Mouse (Mus musculus) left cerebral cortex, postnatal 36 days (tissue): Measurements from ENCODE around the gene Slc35e3. TPM values are rescaled to one million over a fixed set of nuclear protein-coding genes. Genes with fewer than 3 reads are reported as not detected.
"Not testable (repeated sequence)": the region's sequence is repeated elsewhere in the genome, so short reads cannot be mapped to it uniquely, and the experiment has no call there.

Experiments
- DNase-seq, 2 experiments: peaks; one replicate each; pipeline ENCODE4 v3.0.0; 2021 to 2022; ENCODE audit warnings: low spot score in 2 of 2, mixed read lengths in 1 of 2
- intact Hi-C: fragments of 180-260 bp; cut with DNase I; formaldehyde crosslinking; loops from one replicate; pipeline ENCODE4 v1.15.1; 2025
- total RNA-seq, 2 experiments: library from RNA; stranded (reverse); gene quantifications; 2 replicates each; pipeline ENCODE4 v1.2.3; 2021

The Slc35e3 gene
- total RNA-seq, 2 experiments from 2014 or later, result 30.2 to 30.9 TPM

DNA sequence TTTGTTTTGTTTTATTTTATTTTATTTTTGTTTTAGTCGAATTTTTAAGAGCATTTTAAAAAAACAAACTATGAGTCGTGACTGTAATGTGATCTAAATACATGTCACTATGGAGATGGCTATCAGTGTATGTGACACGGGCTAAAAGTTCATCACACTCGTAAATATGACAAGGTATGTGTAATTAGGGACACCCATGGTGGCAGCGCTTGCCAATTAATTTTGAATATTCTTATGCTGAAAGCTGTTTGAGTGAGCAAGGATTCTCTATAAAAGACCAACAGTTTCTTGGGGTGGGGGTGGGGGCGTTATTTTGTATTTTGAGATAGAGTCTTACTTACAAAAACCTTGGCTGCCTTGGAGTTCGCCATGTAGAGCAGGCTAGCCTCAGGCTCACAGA, 20.5 kb downstream of the Slc35e3 start:
- intact Hi-C loops, result no loop called here
- DNase-seq, result no peak

DNA sequence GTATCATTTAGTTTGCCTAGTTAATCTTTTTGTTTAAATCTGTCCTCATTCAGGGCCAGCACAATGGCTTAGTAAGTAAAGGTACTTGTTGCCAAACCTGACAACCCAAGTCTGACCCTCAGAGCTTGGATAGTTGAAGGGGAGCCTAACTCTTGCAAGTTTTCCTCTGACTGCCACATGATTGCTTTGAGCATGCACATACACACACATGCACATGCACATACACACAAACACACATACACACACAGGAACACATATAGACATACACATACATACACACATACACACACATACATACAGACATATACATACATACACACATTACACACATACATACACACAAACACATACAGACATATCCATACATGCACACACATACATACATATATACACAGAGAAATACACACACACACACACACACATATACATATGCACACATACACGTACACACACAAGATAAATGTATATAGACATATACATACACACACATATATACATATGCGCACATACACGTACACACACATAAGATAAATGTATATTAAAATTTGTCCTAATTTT, 21.3 kb downstream of the Slc35e3 start:
- intact Hi-C loops, result no loop called here
- DNase-seq, result no peak

DNA sequence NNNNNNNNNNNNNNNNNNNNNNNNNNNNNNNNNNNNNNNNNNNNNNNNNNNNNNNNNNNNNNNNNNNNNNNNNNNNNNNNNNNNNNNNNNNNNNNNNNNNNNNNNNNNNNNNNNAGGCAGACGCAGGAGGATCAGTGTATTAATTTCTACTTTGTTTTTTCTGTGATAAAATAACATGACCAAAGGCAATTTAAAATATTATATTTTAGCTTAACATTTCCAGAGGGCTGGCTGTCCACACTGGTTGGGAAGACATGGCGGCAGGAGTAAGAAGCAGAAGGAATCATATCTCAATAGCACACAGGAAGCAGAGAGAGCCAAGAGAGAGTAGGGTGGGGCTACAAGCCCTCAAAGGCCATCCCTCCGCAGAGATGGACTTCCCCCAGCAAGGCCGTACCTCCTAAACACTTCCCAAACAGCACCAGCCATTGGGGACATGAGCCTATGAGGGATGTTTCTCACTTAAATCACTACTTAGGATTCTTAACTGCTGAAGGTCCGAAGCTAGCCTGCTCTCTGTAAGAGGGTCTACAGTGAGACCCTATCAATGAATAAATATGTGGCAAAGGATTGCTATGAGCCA, 21.9 kb downstream of the Slc35e3 start:
- DNase-seq, result no peak
- intact Hi-C loops, result no loop called here

DNA sequence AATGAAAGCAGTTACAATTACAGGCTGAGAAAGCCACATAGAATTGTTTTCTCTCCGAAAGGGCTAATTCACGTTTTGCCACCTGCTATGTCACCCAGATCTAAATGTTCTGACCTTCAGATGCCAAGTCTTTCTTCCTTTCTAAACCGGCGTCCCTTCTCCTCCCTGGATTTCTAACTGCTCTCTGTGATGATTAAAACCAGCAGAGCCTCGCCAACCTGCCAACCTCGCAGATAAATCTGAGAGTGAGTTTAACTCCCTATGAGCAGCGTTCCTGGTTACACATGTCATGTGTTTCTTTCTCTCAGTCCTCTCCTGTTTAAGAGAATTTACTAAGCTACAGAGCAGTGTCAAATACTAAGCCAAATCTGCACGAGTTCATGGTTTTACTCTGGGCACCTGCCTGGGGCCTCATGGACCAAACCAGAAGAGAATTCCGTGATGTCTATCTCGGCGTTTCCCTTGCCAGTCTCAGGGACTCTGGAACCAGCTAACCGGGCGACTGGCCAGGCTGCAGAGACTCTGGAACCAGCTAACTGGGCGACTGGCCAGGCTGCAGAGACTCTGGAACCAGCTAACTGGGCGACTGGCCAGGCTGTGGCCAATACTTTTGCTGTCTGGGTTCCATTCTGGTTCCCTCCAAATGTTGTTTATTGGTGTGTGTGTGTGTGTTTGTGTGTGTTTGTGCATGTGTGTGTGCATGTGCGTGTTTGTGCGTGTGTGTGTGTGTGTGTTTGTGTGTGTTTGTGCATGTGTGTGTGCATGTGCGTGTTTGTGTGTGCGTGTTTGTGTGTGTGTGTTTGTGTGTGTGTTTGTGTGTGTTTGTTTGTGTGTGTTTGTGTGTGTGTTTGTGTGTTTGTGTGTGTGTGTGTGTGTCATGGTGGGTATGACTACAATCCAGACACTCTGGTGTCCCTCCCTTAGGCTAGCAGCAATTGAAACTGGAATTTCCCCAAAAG, 27.7 kb downstream of the Slc35e3 start:
- intact Hi-C loops, result no loop called here
- peak; percentile 22 to 33 for DNase-seq

DNA sequence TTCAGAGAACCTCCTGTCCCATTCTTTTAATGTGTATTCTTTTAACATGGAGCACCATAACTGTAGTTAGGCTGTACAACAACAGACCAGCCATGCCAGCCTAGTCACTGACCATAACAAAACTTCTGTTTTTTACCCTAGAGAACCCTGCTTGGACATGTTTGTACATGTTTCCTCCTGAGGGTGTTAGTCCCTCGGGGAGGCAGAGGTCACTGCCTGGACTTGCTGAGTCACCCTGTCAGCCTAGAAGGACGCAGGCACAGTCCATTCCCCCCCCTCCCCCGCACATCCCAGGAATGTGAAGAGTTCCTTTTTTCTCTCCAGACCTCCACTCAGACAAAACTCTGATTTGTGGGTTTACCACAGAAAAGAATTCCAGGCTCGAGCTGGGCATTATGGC, 28.6 kb downstream of the Slc35e3 start:
- intact Hi-C loops, result no loop called here
- DNase-seq, result no peak

DNA sequence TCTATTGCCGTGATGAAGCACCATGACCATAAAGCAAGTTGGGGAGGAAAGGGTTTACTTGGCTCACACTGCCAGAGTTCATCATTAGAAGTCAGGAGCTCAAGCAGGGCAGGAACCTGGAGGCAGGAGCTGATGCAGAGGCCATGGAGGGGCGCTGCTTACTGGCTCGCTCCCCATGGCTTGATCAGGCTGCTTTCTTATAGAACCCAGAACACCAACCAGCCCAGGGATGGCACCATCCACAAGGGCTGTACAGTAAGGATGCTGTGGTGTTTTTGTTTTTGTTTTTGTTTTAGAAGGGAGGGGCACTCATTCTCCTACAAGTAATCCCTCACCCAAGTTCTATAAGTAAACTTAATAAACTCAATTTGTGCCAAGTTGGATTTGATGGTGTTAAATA, 29.5 kb downstream of the Slc35e3 start:
- intact Hi-C loops, result no loop called here
- DNase-seq, result no peak

DNA sequence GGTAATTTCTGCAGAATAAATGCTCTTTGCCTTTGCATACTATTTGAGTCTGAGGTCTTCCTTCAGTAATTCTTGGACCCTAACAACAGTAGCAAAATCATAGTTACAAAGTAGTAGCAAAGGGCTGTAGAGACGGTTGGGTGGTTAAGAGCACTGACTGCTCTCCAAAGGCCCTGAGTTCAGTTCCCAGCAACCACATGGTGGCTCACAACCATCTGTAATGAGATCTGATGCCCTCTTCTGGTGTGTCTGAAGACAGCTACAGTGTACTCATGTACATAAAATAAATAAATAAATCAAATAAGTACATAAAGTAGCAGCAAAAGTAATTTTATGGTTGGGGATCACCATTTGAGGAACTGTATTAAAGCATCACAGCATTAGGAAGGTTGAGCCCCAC, 30.5 kb downstream of the Slc35e3 start:
- intact Hi-C loops, DNase-seq: not testable (repeated sequence)

DNA sequence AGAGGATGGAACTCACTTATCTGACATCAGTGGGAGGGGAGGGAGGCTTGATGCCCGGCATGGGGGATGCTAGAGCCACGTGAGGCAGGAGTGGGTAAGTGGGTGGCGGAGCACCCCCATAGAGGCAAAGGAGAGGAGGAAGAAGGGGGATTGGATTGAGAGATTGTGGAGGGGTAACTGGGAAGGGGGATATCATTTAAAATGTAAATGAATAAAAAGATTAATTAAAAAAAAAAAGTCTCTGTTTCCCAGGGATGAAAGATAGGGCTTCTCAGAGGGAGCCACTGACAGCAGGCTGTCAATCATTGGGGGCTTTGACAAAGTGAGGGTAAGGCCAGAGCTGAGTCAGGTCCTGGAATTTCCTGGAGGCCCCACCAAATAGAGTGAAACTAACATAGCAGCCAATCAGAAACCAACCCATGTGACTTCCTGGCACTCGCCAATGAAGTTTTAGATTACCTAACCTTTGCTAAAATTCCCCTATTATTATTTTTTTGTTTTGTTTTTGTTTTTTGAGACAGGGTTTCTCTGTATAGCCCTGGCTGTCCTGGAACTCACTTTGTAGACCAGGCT, 31.2 kb downstream of the Slc35e3 start:
- no peak for DNase-seq

DNA sequence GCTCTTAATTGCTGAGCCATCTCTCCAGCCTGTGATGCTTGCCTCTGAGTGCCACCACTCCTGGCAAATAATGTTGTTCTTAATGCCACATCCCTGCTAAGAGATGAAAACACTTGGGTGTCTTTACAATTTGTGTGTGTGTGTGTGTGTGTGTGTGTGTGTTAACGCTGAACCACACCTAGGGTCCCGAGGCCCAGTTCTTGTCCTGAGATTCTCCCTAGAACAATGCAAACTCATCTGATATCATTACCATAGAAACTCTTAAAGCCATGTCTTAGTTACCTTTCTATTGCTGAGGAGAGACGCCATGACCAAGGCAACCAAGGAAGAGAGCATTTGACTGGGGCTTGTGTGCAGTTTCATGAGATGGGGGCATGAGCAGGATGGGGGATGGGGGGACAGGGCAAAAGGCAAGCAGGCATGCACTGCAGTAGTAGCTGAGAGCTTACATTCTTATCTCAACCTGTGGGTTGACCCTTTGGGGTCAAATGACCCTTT, 32.1 kb downstream of the Slc35e3 start:
- intact Hi-C loops, result no loop called here
- no peak for DNase-seq

More for the DNA sequence above, 31.2 kb downstream of the Slc35e3 start:
- intact Hi-C loops, result no loop called here

DNA sequence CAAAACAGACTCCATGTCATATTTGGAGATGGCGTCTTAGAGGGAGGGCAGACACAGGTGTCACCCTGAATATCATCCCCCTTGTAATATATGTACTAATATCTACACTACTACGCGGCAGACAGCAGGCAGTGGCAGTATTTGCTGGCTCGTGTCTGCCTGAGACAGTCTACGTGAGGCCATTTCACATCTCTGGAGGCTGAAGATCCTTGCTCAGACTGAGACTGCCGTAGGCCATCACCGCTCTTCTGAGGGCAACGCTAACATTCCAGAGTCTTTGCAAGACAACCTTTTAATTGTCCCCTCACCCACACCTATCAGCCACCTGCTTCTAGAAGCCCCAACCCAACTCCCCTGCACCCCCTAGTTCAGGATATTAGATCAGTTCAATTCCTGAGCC, 32.7 kb downstream of the Slc35e3 start:
- intact Hi-C loops, result no loop called here
- no peak for DNase-seq

DNA sequence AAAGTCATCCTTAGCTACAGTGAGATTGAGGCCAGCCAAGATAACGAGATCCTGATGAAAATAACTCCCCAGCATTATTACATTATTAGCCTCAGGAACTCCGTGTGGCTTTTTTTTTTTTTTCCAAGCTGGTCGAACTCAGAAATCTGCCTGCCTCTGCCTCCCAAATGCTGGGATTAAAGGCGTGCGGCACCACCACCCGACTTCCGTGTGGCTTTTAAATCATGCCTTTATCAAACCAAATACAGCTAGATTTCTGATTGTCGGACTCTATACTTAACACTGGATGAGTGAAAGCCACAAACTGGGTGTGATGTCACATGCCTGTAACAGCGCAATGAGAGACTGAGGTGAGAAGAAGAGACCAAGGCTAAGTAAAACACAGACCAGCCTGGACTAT, 33.3 kb downstream of the Slc35e3 start:
- no peak for DNase-seq
- intact Hi-C loops, result no loop called here

DNA sequence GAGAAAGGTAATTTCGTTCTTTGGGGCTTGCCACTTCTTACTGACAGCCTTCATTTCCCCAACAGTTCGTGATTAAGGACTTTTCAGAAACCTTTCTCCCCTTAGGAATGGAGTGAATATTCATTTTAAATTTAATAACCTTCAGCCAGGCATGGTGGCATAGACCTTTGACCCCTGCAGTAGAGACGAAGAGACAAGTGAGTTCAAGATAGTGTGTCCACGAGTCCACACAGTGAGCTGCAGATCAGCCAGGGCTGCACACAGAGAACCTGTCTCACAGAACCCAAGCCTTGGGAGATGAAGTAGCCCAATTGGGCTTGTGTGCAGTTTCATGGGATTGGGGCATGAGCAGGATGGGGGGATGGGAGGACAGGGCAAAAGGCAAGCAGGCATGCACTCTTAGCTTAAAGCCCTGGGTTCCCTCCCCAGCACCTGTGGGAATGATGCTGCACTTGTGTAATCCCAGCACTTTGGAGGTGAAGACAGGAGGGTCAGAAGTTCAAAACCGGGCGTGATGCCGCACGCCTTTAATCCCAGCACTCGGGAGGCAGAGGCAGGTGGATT, 33.9 kb downstream of the Slc35e3 start:
- no peak for DNase-seq
- intact Hi-C loops, result no loop called here

DNA sequence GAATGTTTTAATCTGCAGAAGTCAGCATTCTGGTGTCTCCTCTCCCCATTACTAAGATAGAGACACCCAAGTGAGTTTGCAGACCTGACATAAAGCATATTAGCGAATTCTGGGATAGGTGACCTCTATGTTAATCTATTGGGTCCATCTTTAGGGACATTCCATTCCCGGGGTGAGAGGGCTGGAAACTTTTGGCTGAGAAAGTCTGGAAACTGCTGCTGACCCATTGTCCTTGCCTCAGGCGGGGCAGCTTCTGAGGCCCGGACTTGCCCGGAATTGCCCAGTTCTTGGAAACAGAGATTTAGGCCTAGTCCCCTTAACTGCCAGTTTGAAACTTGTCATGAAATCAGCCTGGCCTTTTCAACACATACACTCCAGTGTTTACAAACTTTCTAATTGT, 34.8 kb downstream of the Slc35e3 start:
- intact Hi-C loops, result no loop called here
- no peak for DNase-seq

DNA sequence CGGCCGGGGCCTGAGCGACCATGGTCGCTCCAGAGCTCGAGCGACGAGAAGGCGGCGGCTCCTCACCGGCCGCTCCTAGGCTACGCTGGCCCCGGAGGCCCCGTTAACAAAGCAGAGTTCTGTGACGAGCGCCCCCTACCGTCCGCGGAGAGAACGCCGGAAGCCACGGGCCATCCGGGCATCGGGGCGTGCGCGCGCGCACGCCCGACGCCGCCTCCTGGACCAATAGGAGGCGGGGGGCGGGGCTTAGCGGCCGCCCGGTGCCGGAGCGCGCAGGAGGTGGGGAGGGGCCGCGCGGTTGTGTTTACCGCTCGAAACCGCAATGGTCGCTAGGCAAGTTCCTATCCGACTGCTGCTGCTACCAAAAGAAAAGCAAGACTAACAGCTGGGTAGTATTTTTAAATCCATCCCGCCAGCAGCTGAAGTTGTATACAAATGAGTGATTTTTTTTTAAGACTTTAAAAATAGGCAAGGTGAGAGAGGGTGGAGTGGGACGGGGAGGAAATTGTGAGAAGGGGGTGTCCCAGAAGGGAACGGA, 35.5 kb downstream of the Slc35e3 start, which contains the start of gene Mdm2:
Gene Mdm2, minus strand, starts transcription at position 155 of the 538 bp plus-strand sequence.
- DNase-seq, result peak; percentile 93 to 95
- intact Hi-C loops, result no loop called here

DNA sequence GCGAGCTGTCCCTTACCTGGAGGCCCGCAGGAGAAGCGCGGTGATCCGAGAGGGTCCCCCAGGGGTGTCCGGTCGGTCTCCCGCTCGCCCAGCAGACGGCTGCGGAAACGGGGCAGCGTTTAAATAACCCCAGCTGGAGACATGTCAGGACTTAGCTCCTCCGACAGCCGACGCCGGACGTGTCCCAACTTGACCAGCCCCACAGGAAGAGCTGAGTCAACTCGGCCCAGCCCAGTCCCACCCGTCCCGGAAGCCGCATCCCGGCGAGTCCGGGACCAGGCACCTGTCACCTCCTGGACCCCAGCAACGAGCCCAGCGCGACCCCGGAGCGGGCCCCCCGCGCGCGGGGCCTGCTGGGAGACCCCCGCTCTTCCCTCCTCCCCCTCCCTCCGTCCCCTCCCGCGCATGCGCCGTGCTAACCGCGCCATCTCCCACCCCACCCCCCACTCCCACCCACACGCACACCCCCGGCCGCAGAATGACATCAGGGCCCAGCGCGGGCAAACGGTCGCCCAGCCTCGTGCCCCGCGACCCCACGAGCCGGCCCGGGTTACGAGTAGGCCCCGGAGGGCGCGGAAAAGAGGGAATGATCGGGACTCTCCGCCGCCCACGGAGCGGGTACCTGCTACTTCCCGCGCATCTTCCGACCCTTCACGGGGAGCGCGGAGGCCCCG, 36.1 kb downstream of the Slc35e3 start:
- intact Hi-C loops, result no loop called here
- DNase-seq, result peak; percentile 77 to 80

DNA sequence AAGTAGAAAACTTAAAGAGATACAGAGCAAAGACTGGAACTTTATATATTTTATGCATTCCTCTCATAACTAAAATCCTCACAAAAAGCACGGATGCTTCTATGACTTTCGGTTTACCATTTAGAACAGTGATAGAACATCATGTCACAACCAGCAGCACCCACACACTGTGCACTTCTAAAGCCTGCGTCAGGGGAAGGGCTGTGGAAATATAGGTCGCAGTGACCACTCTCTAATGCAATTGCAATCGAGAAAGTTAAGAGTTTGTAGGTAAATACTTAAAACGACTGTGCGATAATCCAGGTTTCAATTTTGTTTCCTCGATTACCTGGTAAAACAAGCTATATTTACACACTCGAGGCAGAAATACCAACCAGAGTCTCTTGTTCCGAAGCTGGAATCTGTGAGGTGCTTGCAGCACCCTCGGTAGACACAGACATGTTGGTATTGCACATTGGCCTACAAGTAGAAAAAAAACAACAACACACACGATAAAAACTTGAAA, 36.8 kb downstream of the Slc35e3 start:
- intact Hi-C loops, result no loop called here
- DNase-seq, result no peak

DNA sequence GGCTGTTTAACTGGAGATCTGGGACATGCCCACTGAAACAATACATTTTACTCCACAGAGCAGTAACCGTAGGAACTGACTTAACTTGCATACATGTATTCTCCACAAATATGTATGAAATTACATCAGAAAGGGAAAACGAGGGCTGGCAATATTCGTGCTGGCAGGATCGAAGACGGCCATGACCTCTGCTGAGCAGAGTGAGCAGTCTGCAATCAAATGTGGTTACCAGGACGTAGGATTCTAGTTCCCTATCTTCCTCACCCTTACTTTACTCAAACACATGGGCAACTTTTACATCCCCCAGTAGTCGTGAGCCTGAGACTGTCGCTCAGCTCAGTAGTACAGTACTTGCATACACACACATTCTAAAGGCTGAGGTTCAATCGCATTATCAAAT, 37.3 kb downstream of the Slc35e3 start:
- intact Hi-C loops, result no loop called here
- no peak for DNase-seq

DNA sequence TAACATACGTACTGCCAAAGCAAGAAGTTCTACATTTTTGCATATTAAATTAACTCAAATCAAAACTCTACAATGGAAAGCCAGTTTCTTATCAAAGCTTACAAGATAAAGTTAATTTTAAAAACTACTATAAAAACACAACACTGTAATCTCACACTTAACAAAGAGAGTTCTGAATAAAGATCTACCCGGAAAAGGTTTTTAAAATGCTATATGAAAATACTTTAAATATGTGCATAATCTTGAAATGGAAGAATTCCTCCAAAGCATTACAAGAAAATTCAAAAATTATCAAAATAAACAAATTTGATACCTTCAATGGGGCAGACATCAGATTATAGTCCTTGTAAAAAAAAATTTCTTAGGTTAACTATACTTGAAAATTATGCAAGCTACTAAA, 37.8 kb downstream of the Slc35e3 start:
- intact Hi-C loops, result no loop called here
- no peak for DNase-seq
